Mouse (Mus musculus): ENCODE data around the gene Asic2.

DNA sequence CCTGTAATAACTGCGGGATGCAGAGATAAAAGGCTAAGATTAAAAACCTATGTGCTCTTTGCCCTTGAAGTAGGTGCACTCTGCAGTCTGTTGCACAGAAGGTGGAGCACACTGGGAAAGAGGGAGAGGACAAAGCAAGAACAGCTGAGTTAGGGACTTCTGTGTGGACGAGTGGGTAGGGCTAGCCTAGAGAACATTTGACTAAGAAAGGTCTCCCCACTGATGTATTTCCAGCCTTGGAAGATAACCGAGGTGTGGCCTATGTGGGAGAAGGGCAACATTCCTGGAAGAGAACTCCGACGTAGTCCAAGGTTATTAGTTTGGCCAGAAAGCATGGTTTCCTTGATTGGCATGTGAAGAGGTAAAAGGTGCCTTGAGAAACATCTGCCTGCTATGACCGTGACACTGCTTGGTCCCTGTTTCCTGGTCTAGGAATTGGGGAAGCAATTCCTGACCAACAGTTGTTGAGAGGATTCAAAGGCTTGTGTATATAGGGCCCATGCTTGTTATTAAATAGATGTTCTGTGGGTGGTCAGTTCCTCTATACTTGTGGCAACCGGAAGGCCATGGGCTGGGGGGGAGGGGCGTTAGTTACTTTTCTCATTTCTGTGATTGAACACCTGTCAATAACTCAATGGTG is 463.3 kb downstream of the Asic2 start:
- TF ChIP-seq CTCF (IDR thresholded peaks at IDR 0.05 in 2 of 3, conservative IDR thresholded peaks at IDR 0.05 in 1 of 3; ENCODE audit: control insufficient read depth in 1 of 3, insufficient read depth in 1 of 3, low read depth in 2 of 3, low read length in 3 of 3, poor library complexity in 1 of 3, severe bottlenecking in 1 of 3), result no peak
- TF ChIP-seq ZC3H11A (IDR thresholded peaks at IDR 0.05; ENCODE audit: low read depth, low read length), result no peak
